Mouse (Mus musculus) MEL-GATA-1-ER (cell line): Measurements from ENCODE around the gene Hspg2.
A peak's percentile ranks its signal among the peaks of the same experiment; 100 is the strongest.

Experiments used
- DNase-seq: peaks from one replicate; pipeline ENCODE4 v3.0.0-alpha.2; 2012; ENCODE audit warnings: low read depth; ENCODE audit errors: extremely low read depth

Hspg2 gene

GRCm38 (mm10) chr4:137480191-137480992 is 11.8 kb downstream of the Hspg2 start:
- DNase-seq = no peak

GRCm38 (mm10) chr4:137480993-137481340 is 12.4 kb downstream of the Hspg2 start:
- DNase-seq = no peak

GRCm38 (mm10) chr4:137481381-137482030 is 12.9 kb downstream of the Hspg2 start:
- no peak for DNase-seq

DNA sequence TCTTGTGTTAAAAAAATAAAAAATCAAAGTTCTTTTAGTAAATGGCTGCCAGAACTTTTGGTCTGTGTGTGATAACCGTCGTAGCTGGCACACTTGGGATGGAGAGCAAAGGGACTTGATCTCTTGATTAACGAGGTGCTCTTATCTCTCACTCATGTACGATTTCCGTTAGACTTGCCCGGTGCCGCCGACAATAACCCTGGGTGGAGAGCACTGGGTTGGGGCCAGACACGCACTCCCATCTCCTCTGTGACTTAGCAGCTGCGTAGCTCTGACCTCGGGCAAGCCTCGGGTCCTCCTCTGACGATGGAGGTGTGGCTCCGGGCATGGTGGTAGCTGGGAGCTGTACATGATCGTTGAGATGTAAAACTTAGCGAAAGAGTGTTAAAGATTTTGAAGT is 15.3 kb downstream of the Hspg2 start:
- peak; percentile 27 for DNase-seq

- DNase-seq = no peak
Observed at GRCm38 (mm10) chr4:137484586-137484985, 16.0 kb downstream of the Hspg2 start.

DNA sequence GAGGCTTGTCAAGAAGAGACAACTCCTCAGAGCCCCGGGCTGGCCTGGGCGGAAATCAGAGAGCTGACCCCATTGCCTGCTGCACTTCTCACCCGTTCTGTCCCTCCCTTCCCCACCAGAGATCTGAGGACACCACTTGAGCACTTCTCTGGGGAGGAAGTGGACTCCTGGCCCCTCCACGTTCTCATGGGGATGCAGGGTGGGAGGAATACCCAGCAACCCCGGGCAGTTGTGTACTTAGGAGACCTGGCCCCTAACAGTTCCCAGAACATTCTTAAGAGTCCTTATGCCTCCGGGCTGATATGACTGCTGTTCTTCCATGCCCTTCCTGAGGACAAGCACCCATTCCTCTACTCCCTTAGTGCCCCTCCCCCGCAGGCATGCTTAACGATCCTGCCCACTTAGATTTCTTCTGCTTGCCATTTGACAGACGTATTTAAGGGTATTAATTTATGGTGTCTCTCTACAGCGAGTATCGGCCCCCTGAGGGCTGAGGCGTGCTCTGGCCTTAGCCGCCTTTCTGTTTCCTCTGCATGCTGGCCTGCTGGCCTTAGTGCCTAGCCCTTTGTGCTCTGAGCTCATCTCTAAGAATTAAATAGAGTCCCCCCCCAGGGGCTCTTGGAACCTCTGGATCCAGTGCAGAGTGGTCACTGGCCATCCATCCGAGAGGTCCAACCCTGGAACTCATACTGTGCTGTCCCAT is 16.8 kb downstream of the Hspg2 start:
- DNase-seq = no peak

DNA sequence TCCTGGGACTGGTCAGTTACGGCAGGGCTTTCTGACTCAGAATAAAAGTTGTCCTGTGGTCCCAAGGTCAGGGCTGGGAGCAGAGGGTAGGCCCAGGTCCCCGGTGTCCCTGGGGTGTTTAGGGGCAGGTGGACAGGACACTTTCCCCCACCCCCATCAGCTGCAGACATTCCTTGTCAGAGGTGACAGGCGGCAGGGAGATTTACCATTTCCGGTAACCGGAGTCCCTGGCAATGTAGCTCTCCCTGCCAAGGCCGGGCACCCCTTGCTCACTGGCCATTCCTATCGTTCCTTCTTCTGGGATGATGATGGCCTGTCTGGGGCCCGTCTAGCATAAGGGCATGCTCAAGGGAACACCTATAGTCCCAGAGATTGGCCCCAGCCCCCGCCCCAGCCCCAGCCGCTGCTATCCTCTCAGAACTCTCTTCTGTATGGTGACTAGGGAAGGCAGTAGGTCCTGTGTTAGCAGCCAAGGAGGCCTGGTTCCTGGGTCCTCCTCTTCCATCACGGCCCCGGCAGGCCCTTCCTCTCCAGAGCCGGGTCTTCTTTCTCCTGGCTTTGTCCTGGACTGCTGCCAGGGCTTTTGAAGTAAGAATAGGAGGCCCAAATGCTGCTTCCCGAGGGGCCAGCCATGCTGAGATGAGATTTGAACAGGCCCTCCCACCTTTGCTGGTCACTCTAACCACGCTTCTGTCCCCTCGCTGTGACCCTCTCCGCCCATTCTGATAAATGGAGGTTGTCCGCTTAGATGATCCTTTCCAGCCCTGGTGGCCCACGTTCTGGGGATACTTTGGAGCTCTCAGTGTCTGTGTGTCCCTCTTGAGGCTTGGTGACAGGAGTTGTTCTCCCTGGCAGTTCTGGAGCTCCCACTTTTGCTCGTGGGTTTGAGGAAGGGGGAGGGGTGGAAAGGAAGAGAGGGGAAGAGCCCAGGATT is 17.8 kb downstream of the Hspg2 start:
- no peak for DNase-seq

DNA sequence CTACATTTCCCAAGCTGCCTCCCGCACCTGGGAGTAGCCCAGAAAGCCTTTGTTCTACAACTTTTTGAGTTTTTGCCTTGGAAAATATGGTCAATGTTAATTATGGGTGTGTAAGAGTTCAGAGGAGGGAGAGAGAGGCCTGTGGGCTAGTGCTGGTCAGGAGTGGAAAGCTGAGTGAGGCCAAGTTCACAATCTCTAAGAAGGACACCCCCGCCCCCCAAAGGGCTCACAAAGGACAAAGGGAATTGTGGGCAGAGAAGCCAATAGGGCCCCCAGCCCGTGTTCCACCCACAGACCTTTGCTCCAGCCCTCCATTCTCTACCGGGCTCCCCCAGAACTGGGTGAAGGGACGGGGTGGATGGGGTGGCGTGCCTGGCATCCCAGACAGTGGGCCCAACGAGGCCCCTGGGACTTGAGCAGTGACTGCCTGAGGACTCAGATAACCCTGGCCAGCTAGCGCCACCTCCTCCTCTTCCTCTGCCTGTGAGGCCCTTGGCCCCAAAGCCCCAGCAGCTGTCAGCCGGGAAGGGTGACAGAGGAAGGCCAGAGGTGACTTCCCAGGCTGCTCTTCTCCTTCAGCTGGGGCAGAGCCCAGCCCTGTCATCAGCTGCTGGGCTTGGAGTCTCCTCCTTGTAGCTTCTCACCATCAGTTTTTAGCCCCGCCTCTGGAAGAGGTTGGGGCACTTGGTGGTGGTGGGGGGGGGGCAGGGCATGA is 18.9 kb downstream of the Hspg2 start:
- DNase-seq = no peak

DNA sequence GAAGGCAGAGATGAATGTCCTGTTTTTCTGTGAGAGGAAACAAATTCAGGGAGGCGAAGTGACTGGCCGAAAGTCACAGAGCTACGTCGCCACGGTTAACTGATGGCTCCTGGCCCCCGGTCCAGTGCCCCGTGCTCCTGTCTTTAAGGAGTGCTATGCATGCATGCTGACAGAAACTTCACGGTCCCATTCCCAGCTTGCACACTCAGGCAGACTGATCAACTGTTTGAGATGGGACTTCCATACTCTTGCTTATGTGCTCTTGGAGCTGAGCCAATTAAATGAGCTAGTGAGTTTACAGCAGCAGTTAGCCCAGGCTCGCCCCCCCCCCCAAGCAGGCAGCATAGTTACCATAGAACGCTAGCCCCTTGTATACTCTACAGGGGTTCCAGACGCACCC is 19.5 kb downstream of the Hspg2 start:
- no peak for DNase-seq

DNA sequence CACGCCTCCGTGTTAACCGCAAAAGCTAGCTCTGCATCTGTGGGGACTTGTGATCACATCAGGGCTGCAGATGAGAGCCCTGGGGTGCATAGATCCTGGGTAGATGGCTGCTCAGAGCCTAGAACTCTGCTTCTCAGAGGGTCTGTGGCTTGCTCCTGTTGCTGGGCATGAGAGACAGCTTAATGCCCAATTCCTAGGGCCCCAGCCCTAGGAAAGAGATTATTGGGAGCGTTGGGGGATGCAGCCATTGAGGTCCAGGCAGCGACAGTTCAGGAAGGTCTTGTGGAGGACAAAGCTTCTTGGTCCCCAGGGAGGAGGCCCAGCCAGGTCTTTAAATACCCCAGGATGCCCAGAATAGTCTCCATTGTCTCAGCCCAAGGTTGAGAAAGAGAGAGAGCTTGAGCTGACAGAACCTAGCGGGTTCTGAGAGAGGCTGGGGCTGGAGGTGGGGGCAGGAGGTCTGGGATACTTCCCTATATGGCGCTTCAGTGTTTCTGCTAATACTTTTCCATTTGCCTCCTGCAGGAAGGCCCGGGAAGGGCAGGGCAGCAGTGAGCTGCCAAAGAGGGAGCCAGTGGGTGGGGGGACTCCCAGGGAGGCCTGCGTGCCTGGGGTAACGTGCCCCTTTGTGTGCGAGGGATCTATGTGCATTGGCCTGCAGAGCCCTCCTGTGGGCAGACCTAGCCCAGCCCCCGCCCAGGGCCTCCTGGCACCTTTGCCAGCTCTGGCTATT is 20.2 kb downstream of the Hspg2 start:
- DNase-seq = no peak

DNA sequence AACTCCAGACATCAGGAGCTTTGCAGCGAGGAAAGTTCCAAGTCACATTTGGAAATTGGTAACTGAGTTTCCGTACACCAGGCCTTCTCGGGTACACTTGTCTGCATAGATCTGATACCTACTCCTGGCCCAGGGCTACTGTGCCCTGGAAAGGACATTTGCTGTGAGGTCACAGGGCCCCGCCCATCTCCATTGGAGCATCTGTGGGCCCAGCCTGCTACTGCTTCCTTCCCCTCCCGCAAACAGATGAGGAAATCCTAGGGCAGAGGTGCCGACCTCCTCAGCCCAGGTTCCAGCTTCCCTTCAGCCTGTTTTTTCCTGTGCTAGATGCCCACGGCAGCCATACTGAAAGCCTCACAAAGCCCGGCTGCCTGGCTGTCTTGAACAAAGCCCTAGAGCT is 21.4 kb downstream of the Hspg2 start:
- DNase-seq = no peak

- DNase-seq = no peak
Observed at GRCm38 (mm10) chr4:137492563-137492962, 24.0 kb downstream of the Hspg2 start.

DNA sequence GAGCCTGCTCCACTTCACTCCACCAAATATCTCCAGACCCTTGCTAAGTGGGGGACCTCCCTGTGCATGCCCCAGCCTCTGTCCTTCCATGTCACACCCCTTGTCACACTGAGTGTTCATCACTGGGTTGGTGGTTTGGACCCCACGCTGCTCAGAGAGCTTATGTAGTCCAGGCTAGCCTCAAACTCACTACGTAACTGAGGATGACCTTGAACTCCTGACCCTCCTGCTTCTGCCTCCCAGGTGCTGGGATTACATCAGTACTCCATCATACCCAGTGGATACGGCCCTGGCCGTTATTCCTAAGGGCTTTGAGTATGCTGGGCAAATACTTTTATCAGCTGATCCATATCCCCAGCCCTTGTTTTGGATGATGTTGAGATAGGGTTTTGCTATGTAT is 24.6 kb downstream of the Hspg2 start:
- DNase-seq = no peak

DNA sequence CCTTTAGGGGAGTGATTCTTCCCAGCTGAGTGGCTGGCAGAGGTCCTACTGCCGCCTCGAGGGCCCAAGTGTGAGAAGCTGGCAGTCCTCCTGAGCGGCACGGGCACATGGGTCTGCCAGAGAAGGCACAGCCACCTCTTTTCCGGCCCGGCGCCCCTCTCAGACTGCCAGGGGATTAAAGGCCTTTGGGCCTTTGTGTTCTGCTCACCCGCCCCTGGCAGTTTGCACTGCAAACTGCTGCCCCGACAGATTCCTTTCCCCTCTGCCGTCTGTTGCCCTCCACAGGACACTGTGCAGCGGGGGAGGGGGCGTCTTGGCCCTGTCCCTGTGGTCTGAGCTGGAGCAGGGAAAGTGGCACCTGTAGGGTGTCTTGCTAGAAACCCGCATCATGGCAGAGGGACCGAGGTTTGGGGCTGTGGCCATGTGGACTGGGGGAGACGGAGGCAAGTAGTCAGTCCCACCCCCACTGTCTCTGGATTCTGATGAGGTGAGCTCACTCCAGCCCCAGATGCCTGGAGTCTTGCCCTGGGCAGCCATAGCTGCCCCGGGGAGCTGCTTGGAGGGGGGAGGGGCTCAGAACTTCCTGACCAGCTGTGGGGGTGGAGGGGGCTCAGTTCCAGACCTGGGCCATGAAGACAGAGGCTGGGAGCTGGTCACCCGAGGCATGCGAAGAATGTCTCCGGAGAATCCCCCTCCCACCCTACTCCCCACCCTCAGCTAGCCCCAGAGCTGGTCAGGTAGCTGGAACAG is 26.4 kb downstream of the Hspg2 start:
- DNase-seq = no peak

- DNase-seq = no peak
Observed at GRCm38 (mm10) chr4:137495501-137496100, 27.0 kb downstream of the Hspg2 start.

- DNase-seq = no peak
Observed at GRCm38 (mm10) chr4:137497367-137497766, 28.8 kb downstream of the Hspg2 start.

GRCm38 (mm10) chr4:137497892-137498722 is 29.5 kb downstream of the Hspg2 start:
- no peak for DNase-seq
